Mouse (Mus musculus): ENCODE measurements at regions not wholly inside any gene's neighbourhood (a gene's known extent, or its start where the extent isn't known, plus 50 kb on each side); places are given as distances from the start of the nearest gene placed in this dataset.

DNA sequence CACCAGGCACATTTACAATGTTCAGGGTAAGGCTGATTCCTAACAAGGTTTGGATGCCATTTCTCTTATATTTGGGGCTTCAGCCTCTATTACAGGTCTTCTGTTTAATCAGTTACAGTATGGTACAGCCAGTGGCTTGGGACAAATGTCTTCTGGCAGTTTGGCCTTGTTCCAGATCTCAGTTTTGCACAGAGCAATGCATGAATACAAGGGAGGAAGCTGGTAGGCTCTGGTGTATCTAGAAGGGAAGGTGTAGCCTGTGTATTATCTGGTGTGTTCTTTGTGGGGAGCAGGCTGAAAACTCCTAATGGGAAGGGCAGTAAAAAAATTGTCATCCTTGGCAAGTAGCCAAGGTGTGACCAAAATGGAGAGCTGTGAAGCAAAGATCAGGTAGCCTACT, 254.2 kb downstream of the Usp25 start:
- Histone ChIP-seq H3K27ac (ENCODE audit: low read depth, low read length) (no peak overlapping the region), H3K4me3 (ENCODE audit: low read depth, low read length) (no peak overlapping the region), H3K9ac (replicated peaks; ENCODE audit: low read depth, low read length) (no peak overlapping the region), H3K36me3 (ENCODE audit: control insufficient read depth, insufficient read depth, low read length) (no peaks in the 10 kb centered on the region), H3K4me1 (ENCODE audit: control insufficient read depth, insufficient read depth, low read length) (no peaks in the 10 kb centered on the region), H3K4me2 (ENCODE audit: low read depth, low read length) (no peak overlapping the region), H3K27me3 (ENCODE audit: control insufficient read depth, insufficient read depth, low read length) (no peaks in the 10 kb centered on the region), H3K9me3 (ENCODE audit: control insufficient read depth, low read length) (no peaks in the 10 kb centered on the region)
- no peak for ATAC-seq (ENCODE audit: low read depth)

DNA sequence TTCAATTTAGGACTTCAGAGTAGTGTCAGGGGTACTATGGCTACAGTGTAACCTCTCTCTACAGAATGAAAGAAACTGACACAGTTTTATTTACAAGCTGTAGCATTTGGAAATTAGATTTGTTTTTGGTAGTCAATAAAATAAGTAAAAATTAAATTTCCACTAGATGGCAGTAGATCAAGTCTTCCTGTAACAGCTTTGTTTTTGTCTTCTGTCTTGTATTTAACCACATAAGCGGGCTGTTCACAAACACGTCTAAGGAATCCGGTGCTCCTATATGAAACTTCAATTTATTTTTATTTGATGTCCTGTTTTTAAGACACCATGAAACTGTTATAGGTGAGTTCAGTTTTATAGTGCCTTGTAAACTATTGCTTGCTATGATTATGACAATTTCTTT, 238.8 kb downstream of the Usp25 start:
- H3K36me3 ChIP-seq (ENCODE audit: control insufficient read depth, insufficient read depth, low read length), result no peaks in the 10 kb centered on the region
- no peak overlapping the region for H3K4me2 ChIP-seq (ENCODE audit: low read depth, low read length)
- H3K9me3 ChIP-seq (ENCODE audit: control insufficient read depth, low read length), result no peaks in the 10 kb centered on the region
- 0 out of 2 replicates have a peak, but pooled peaks cover 2% of the 10 kb centered on the region for H3K4me1 ChIP-seq (ENCODE audit: control insufficient read depth, insufficient read depth, low read length)
- no peak overlapping the region for H3K9ac ChIP-seq (replicated peaks; ENCODE audit: low read depth, low read length)
- H3K27ac ChIP-seq (ENCODE audit: low read depth, low read length), result no peak overlapping the region
- no peak overlapping the region for H3K4me3 ChIP-seq (ENCODE audit: low read depth, low read length)
- ATAC-seq (ENCODE audit: low read depth), result no peak
- H3K27me3 ChIP-seq (ENCODE audit: control insufficient read depth, insufficient read depth, low read length), result no peaks in the 10 kb centered on the region
- 34% methylated on average over 3 of the region's 3 CpGs for WGBS

GRCm38 (mm10) chr16:77251422-77251821, 237.9 kb downstream of the Usp25 start:
- Histone ChIP-seq H3K27ac (ENCODE audit: low read depth, low read length) (no peak overlapping the region), H3K4me3 (ENCODE audit: low read depth, low read length) (no peak overlapping the region), H3K9me3 (ENCODE audit: control insufficient read depth, low read length) (no peaks in the 10 kb centered on the region), H3K9ac (replicated peaks; ENCODE audit: low read depth, low read length) (no peak overlapping the region), H3K4me1 (ENCODE audit: control insufficient read depth, insufficient read depth, low read length) (0 out of 2 replicates have a peak, but pooled peaks cover 2% of the 10 kb centered on the region), H3K4me2 (ENCODE audit: low read depth, low read length) (no peak overlapping the region), H3K36me3 (ENCODE audit: control insufficient read depth, insufficient read depth, low read length) (no peaks in the 10 kb centered on the region), H3K27me3 (ENCODE audit: control insufficient read depth, insufficient read depth, low read length) (no peaks in the 10 kb centered on the region)
- 63% methylated on average over 3 of the region's 3 CpGs for WGBS
- no peak for ATAC-seq (ENCODE audit: low read depth)

GRCm38 (mm10) chr16:77240876-77241275, 227.4 kb downstream of the Usp25 start:
- no peaks in the 10 kb centered on the region for H3K9me3 ChIP-seq (ENCODE audit: control insufficient read depth, low read length)
- 29% methylated on average over 6 of the region's 6 CpGs for WGBS
- no peak overlapping the region for H3K9ac ChIP-seq (replicated peaks; ENCODE audit: low read depth, low read length)
- no peak overlapping the region for H3K27ac ChIP-seq (ENCODE audit: low read depth, low read length)
- ATAC-seq (ENCODE audit: low read depth), result no peak
- H3K4me3 ChIP-seq (ENCODE audit: low read depth, low read length), result peak overlapping the region; percentile 13; the same call in 1 of the 2 replicates
- H3K4me2 ChIP-seq (ENCODE audit: low read depth, low read length), result peak overlapping the region; percentile 38; the same call in 1 of the 2 replicates
- no peaks in the 10 kb centered on the region for H3K36me3 ChIP-seq (ENCODE audit: control insufficient read depth, insufficient read depth, low read length)
- H3K27me3 ChIP-seq (ENCODE audit: control insufficient read depth, insufficient read depth, low read length), result no peaks in the 10 kb centered on the region
- 0 out of 2 replicates have a peak, but pooled peaks cover 5% of the 10 kb centered on the region for H3K4me1 ChIP-seq (ENCODE audit: control insufficient read depth, insufficient read depth, low read length)

GRCm38 (mm10) chr16:77239176-77239790, 225.8 kb downstream of the Usp25 start:
- no peaks in the 10 kb centered on the region for H3K27me3 ChIP-seq (ENCODE audit: control insufficient read depth, insufficient read depth, low read length)
- H3K9me3 ChIP-seq (ENCODE audit: control insufficient read depth, low read length), result no peaks in the 10 kb centered on the region
- H3K9ac ChIP-seq (replicated peaks; ENCODE audit: low read depth, low read length), result peak overlapping the region; percentile 52
- 18% methylated on average over 9 of the region's 9 CpGs for WGBS
- ATAC-seq (ENCODE audit: low read depth), result no peak
- H3K4me2 ChIP-seq (ENCODE audit: low read depth, low read length), result peak overlapping the region; percentile 51
- 0 out of 2 replicates have a peak, but pooled peaks cover 7% of the 10 kb centered on the region for H3K4me1 ChIP-seq (ENCODE audit: control insufficient read depth, insufficient read depth, low read length)
- H3K27ac ChIP-seq (ENCODE audit: low read depth, low read length), result peak overlapping the region; percentile 96
- H3K36me3 ChIP-seq (ENCODE audit: control insufficient read depth, insufficient read depth, low read length), result no peaks in the 10 kb centered on the region
- H3K4me3 ChIP-seq (ENCODE audit: low read depth, low read length), result peak overlapping the region; percentile 40

GRCm38 (mm10) chr16:77238358-77239175, 225.1 kb downstream of the Usp25 start:
- 16% methylated on average over 13 of the region's 13 CpGs for WGBS

DNA sequence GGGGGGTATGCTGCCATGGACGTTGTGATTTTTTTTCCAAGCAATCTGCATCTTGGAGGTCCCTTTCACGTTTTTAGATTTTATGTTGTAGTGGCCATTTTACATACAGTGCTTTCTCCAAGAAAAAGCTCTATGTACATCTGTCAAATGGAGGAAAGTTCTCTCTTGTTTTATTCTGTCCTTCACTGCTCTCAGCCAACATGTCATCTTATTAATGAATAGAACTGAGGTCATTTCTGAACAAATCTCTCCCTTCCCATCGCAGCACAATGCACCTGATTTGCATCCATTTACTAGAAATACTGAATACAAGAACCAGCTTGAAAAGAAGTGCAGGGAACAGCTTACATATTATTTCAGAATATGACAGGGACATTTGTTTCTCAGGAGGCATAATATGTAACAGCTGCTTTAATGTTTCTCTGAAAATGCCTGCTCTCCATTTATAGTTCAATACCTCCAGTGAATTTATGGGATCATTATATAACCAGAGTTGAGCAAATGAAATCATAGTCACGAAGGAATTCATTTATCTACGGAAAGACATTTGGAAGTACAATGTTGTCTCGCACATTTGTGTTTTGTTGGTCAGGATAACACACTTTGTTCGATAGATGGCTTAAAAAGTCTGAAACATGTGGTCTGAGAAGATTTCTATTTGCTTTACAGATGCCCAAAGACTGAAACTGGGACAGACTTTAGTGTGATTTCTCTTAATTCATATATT, 224.3 kb downstream of the Usp25 start:
- H3K9ac ChIP-seq (replicated peaks; ENCODE audit: low read depth, low read length), result peak overlapping the region; percentile 52
- H3K4me3 ChIP-seq (ENCODE audit: low read depth, low read length), result peak overlapping the region; percentile 40
- 22% methylated on average over 7 of the region's 7 CpGs for WGBS
- ATAC-seq (ENCODE audit: low read depth), result no peak
- no peaks in the 10 kb centered on the region for H3K27me3 ChIP-seq (ENCODE audit: control insufficient read depth, insufficient read depth, low read length)
- 0 out of 2 replicates have a peak, but pooled peaks cover 7% of the 10 kb centered on the region for H3K4me1 ChIP-seq (ENCODE audit: control insufficient read depth, insufficient read depth, low read length)
- H3K4me2 ChIP-seq (ENCODE audit: low read depth, low read length), result peak overlapping the region; percentile 51
- H3K27ac ChIP-seq (ENCODE audit: low read depth, low read length), result peak overlapping the region; percentile 96
- H3K9me3 ChIP-seq (ENCODE audit: control insufficient read depth, low read length), result no peaks in the 10 kb centered on the region
- H3K36me3 ChIP-seq (ENCODE audit: control insufficient read depth, insufficient read depth, low read length), result no peaks in the 10 kb centered on the region

More at GRCm38 (mm10) chr16:77238358-77239175, 225.1 kb downstream of the Usp25 start:
- Histone ChIP-seq H3K27ac (ENCODE audit: low read depth, low read length) (peak overlapping the region; percentile 96), H3K27me3 (ENCODE audit: control insufficient read depth, insufficient read depth, low read length) (no peaks in the 10 kb centered on the region), H3K4me2 (ENCODE audit: low read depth, low read length) (peak overlapping the region; percentile 51), H3K9ac (replicated peaks; ENCODE audit: low read depth, low read length) (peak overlapping the region; percentile 52), H3K4me1 (ENCODE audit: control insufficient read depth, insufficient read depth, low read length) (0 out of 2 replicates have a peak, but pooled peaks cover 7% of the 10 kb centered on the region), H3K36me3 (ENCODE audit: control insufficient read depth, insufficient read depth, low read length) (no peaks in the 10 kb centered on the region), H3K9me3 (ENCODE audit: control insufficient read depth, low read length) (no peaks in the 10 kb centered on the region), H3K4me3 (ENCODE audit: low read depth, low read length) (peak overlapping the region; percentile 40)
- ATAC-seq (ENCODE audit: low read depth), result peak; percentile 45

DNA sequence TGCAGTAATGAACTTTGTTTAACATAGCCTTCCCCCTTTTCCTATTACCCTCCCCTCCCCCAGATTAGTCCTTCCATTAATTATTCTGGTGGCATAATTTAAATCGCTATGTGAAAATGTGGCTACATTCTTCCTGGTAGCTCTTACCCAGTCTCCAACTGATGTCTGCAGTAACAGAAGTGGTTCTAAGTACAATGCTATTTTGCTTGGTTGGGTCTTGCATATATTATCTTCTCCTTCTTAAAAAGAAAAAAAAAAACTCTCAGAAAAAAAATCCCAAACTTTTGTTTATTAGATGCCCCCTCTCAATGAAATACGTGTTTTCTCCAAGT, 223.7 kb downstream of the Usp25 start:
- H3K27ac ChIP-seq (ENCODE audit: low read depth, low read length), result peak overlapping the region; percentile 96
- no peaks in the 10 kb centered on the region for H3K27me3 ChIP-seq (ENCODE audit: control insufficient read depth, insufficient read depth, low read length)
- H3K4me3 ChIP-seq (ENCODE audit: low read depth, low read length), result peak overlapping the region; percentile 40
- H3K4me2 ChIP-seq (ENCODE audit: low read depth, low read length), result peak overlapping the region; percentile 51
- no peak; the same call in 1 of the 2 replicates for ATAC-seq (ENCODE audit: low read depth)
- H3K36me3 ChIP-seq (ENCODE audit: control insufficient read depth, insufficient read depth, low read length), result no peaks in the 10 kb centered on the region
- H3K9ac ChIP-seq (replicated peaks; ENCODE audit: low read depth, low read length), result peak overlapping the region; percentile 52
- no peaks in the 10 kb centered on the region for H3K9me3 ChIP-seq (ENCODE audit: control insufficient read depth, low read length)
- 27% methylated on average over 2 of the region's 2 CpGs for WGBS
- H3K4me1 ChIP-seq (ENCODE audit: control insufficient read depth, insufficient read depth, low read length), result 0 out of 2 replicates have a peak, but pooled peaks cover 7% of the 10 kb centered on the region
